Mouse (Mus musculus) hindbrain, embryonic 12.5 days (tissue): ENCODE measurements around the gene Klf2. TPM values are rescaled to one million over a fixed set of nuclear protein-coding genes. Genes with fewer than 3 reads are reported as not detected.
A peak's percentile ranks its signal among the peaks of the same experiment; 100 is the strongest.

Experiments used
- ATAC-seq: fragments of 200-750 bp; cut with Nextera tagmentation; 2 replicates; pipeline ENCODE4 v1.8.0; 2017; ENCODE audit warnings: moderate TSS enrichment; ENCODE audit not compliant: low FRiP score
- H3K27ac ChIP-seq: fragments of 300-500 bp; sonication (generic); 2 replicates; pipeline ENCODE4 v1.5.1; 2016; ENCODE audit warnings: mild to moderate bottlenecking
- H3K27me3 ChIP-seq: fragments of 300-500 bp; sonication (generic); 2 replicates; pipeline ENCODE4 v1.6.1; 2016; ENCODE audit warnings: mild to moderate bottlenecking
- H3K36me3 ChIP-seq: fragments of 300-500 bp; sonication (generic); 2 replicates; pipeline ENCODE4 v1.6.1; 2016; ENCODE audit warnings: mild to moderate bottlenecking
- H3K4me1 ChIP-seq: fragments of 300-500 bp; sonication (generic); 2 replicates; pipeline ENCODE4 v1.6.1; 2016
- H3K4me2 ChIP-seq: fragments of 300-500 bp; sonication (generic); replicated peaks from 2 replicates; pipeline ENCODE4 v1.6.1; 2016; ENCODE audit warnings: mild to moderate bottlenecking
- H3K4me3 ChIP-seq: fragments of 300-500 bp; sonication (generic); 2 replicates; pipeline ENCODE4 v1.5.1; 2016; ENCODE audit warnings: mild to moderate bottlenecking
- H3K9ac ChIP-seq: fragments of 300-500 bp; sonication (generic); 2 replicates; pipeline ENCODE4 v1.6.1; 2016; ENCODE audit warnings: mild to moderate bottlenecking, moderate library complexity
- H3K9me3 ChIP-seq: fragments of 300-500 bp; sonication (generic); replicated peaks from 2 replicates; pipeline ENCODE4 v1.6.1; 2016; ENCODE audit warnings: mild to moderate bottlenecking
- WGBS: fragments of 180-500 bp; shearing (Covaris S2); methylation state at CpG from one replicate; pipeline ENCODE4 v1.1.7; 2016; 5-methylcytosine and 5-hydroxymethylcytosine counted together
- polyA plus RNA-seq: library from polyadenylated mRNA; unstranded; fragments of >200 nt; fragmentation: Nextera tagmentation; extraction: Ambion mirVana; gene quantifications from 2 replicates; pipeline ENCODE4 v1.2.1, GENCODE M21; 2016

Klf2 gene
- polyA plus RNA-seq, 1 experiment from 2014 or later, result 9.4 TPM

DNA sequence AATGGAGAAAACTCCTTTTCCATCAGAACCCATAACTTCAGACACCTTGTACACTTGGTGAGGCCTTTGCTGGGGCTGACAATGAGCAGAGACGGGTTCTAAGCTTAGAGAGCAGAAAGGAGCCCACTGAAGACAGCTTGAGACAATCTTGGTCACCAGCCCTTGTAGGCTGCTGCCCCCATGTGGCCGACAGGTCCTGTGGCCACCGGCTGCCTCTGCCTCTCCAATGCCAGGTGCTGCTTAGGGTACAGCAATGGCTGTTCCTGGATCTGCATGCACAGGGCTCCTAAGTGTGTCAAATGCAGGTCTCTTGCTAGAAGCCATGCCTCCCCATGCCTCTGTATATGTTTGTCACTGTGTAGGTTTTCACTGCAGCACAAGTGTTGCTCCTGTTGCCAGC, 47.0 kb downstream of the Klf2 start:
- H3K36me3 ChIP-seq, result peaks cover 100% of the 10 kb centered on the region
- H3K27ac ChIP-seq, result no peak overlapping the region
- no peak overlapping the region for H3K4me3 ChIP-seq
- no peaks in the 10 kb centered on the region for H3K9me3 ChIP-seq
- peak; percentile 31; the same call in 1 of the 2 replicates for ATAC-seq
- no peaks in the 10 kb centered on the region for H3K4me1 ChIP-seq
- H3K27me3 ChIP-seq, result no peaks in the 10 kb centered on the region
- WGBS, result 29% methylated on average over 3 of the region's 3 CpGs
- no peak overlapping the region for H3K4me2 ChIP-seq
- no peak overlapping the region for H3K9ac ChIP-seq

DNA sequence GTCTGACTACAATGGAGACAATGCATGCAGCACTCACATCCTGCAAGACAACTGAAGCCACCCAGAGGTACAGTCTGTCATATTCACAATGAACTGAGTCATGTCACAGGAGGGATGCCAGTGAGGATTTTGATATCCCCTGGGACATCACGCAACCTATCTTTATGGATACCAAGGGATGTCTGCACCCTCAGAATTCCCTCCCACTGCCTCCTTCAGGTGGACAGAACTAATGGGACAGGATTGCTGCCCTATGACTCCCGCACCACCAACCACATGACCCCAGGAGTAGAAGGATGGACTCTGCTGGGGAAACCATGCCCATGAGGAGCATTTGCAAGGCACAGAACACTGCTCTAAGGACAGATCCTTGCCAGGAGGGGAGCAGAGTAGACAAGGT, 47.6 kb downstream of the Klf2 start:
- Histone ChIP-seq H3K27me3 (no peaks in the 10 kb centered on the region), H3K9me3 (no peaks in the 10 kb centered on the region), H3K4me2 (no peak overlapping the region), H3K9ac (no peak overlapping the region), H3K27ac (no peak overlapping the region), H3K4me3 (no peak overlapping the region), H3K36me3 (peaks cover 99% of the 10 kb centered on the region), H3K4me1 (no peaks in the 10 kb centered on the region)
- ATAC-seq, result no peak
- 96% methylated on average over 2 of the region's 2 CpGs for WGBS

Other genes with a start within 250 kb of the Klf2 start
- gene Olfr373, start 235.9 kb upstream of the Klf2 start, polyA plus RNA-seq, result not detected in 2 replicates
- gene Olfr374, start 212.0 kb upstream of the Klf2 start, polyA plus RNA-seq, result not detected in 2 replicates
- 420 and 456 TPM in 2 replicates for gene Tpm4, start 184.1 kb upstream of the Klf2 start, polyA plus RNA-seq
- gene Rab8a, start 157.8 kb upstream of the Klf2 start, polyA plus RNA-seq, result 111 and 115 TPM in 2 replicates
- gene Hsh2d, start 129.4 kb upstream of the Klf2 start, polyA plus RNA-seq, result not detected in 2 replicates
- gene Cib3, start 106.2 kb upstream of the Klf2 start, polyA plus RNA-seq, result not detected in 2 replicates
- not detected in 2 replicates for gene Gm11034, start 105.4 kb upstream of the Klf2 start, polyA plus RNA-seq
- gene Fam32a, start 99.3 kb upstream of the Klf2 start, polyA plus RNA-seq, result 85.6 and 94.3 TPM in 2 replicates
- 194 and 197 TPM in 2 replicates for gene Ap1m1, start 79.0 kb upstream of the Klf2 start, polyA plus RNA-seq
- 19.1 and 21.2 TPM in 2 replicates for gene Gm10282, start 13.8 kb upstream of the Klf2 start, polyA plus RNA-seq
- 74.3 and 74.5 TPM in 2 replicates for gene Eps15l1, start 102.4 kb downstream of the Klf2 start, polyA plus RNA-seq
- 1.3 and 1.9 TPM in 2 replicates for gene Calr3, start 124.8 kb downstream of the Klf2 start, polyA plus RNA-seq
- gene 1700030K09Rik, start 124.8 kb downstream of the Klf2 start, polyA plus RNA-seq, result 15.9 and 16.5 TPM in 2 replicates
- gene Cherp, start 156.2 kb downstream of the Klf2 start, polyA plus RNA-seq, result 66.5 and 75.3 TPM in 2 replicates
- 22.2 and 27.8 TPM in 2 replicates for gene Slc35e1, start 173.6 kb downstream of the Klf2 start, polyA plus RNA-seq
- 17.7 and 22.0 TPM in 2 replicates for gene Med26, start 229.2 kb downstream of the Klf2 start, polyA plus RNA-seq